Mouse (Mus musculus) myocyte (in vitro differentiated cells): ENCODE measurements around the gene Wrnip1. TPM values are rescaled to one million over a fixed set of nuclear protein-coding genes. Genes with fewer than 3 reads are reported as not detected.

Experiments used
- H3K27me3 ChIP-seq: one replicate; pipeline ENCODE4 v1.6.1; 2011; ENCODE audit not compliant: control insufficient read depth, insufficient read depth, insufficient read length
- H3K36me3 ChIP-seq: one replicate; pipeline ENCODE4 v1.6.1; 2011; ENCODE audit not compliant: control insufficient read depth, insufficient read depth
- H3K4me2 ChIP-seq: one replicate; pipeline ENCODE4 v1.6.1; 2011; ENCODE audit warnings: low read depth, control low read depth
- H3K4me3 ChIP-seq: one replicate; pipeline ENCODE4 v1.5.1; 2011; ENCODE audit warnings: mild to moderate bottlenecking, control low read depth, moderate library complexity
- H3K79me2 ChIP-seq: one replicate; pipeline ENCODE4 v1.6.1; 2011; ENCODE audit not compliant: control insufficient read depth, insufficient read depth
- H3ac ChIP-seq: one replicate; pipeline ENCODE4 v1.6.1; 2011; ENCODE audit not compliant: control insufficient read depth, insufficient read length
- CEBPB ChIP-seq: IDR thresholded peaks from 2 replicates; pipeline ENCODE4 v1.6.1; 2011; ENCODE audit warnings: mild to moderate bottlenecking, moderate library complexity; ENCODE audit not compliant: poor library complexity, insufficient read depth, severe bottlenecking
- E2F4 ChIP-seq: IDR thresholded peaks from one replicate; pipeline ENCODE4 v1.6.1; 2011; ENCODE audit warnings: mild to moderate bottlenecking, control low read depth, moderate library complexity; ENCODE audit not compliant: insufficient read depth
- MAX ChIP-seq: IDR thresholded peaks from one replicate; pipeline ENCODE4 v1.6.1; 2011; ENCODE audit warnings: low read depth, mild to moderate bottlenecking, control low read depth
- MYOD1 ChIP-seq, 3 experiments: IDR thresholded peaks; one replicate each; pipeline ENCODE4 v1.6.1; 2011; ENCODE audit warnings: control low read depth in 2 of 3, low read depth in 2 of 3, mild to moderate bottlenecking in 2 of 3, moderate library complexity in 1 of 3; ENCODE audit not compliant: insufficient read length in 2 of 3, control insufficient read depth in 1 of 3
- MYOG ChIP-seq, 3 experiments: IDR thresholded peaks; one replicate each; pipeline ENCODE4 v1.6.1; 2011; ENCODE audit warnings: control low read depth in 2 of 3, low read depth in 2 of 3, mild to moderate bottlenecking in 2 of 3; ENCODE audit not compliant: insufficient read length in 2 of 3, control insufficient read depth in 1 of 3, insufficient read depth in 1 of 3
- POLR2A ChIP-seq: IDR thresholded peaks from one replicate; pipeline ENCODE4 v1.6.1; 2011; ENCODE audit warnings: low read depth, mild to moderate bottlenecking, control low read depth, moderate library complexity; ENCODE audit not compliant: insufficient read length
- POLR2AphosphoS2 ChIP-seq: IDR thresholded peaks from one replicate; pipeline ENCODE4 v1.6.1; 2011; ENCODE audit warnings: low read depth, control low read depth; ENCODE audit not compliant: insufficient read length
- REST ChIP-seq: IDR thresholded peaks from one replicate; pipeline ENCODE4 v1.6.1; 2011; ENCODE audit warnings: mild to moderate bottlenecking, control low read depth, moderate library complexity; ENCODE audit not compliant: insufficient read depth, insufficient read length
- SRF ChIP-seq: IDR thresholded peaks from one replicate; pipeline ENCODE4 v1.6.1; 2011; ENCODE audit warnings: low read depth; ENCODE audit not compliant: control insufficient read depth, insufficient read length
- TCF12 ChIP-seq: IDR thresholded peaks from one replicate; pipeline ENCODE4 v1.6.1; 2011; ENCODE audit warnings: mild to moderate bottlenecking, control low read depth; ENCODE audit not compliant: poor library complexity, insufficient read depth, severe bottlenecking
- TCF3 ChIP-seq: IDR thresholded peaks from one replicate; pipeline ENCODE4 v1.6.1; 2011; ENCODE audit warnings: low read depth, control low read depth; ENCODE audit not compliant: insufficient read length
- USF1 ChIP-seq: IDR thresholded peaks from one replicate; pipeline ENCODE4 v1.6.1; 2011; ENCODE audit warnings: low read depth, mild to moderate bottlenecking, control low read depth, moderate library complexity
- polyA plus RNA-seq: library from polyadenylated mRNA; unstranded; fragments of >200 nt; fragmentation: generic; extraction: Trizol; gene quantifications from one replicate; pipeline ENCODE4 v1.2.1, GENCODE M21; 2012; ENCODE audit warnings: missing spikeins

The Wrnip1 gene
- polyA plus RNA-seq, 1 experiment: 22.4 TPM

DNA sequence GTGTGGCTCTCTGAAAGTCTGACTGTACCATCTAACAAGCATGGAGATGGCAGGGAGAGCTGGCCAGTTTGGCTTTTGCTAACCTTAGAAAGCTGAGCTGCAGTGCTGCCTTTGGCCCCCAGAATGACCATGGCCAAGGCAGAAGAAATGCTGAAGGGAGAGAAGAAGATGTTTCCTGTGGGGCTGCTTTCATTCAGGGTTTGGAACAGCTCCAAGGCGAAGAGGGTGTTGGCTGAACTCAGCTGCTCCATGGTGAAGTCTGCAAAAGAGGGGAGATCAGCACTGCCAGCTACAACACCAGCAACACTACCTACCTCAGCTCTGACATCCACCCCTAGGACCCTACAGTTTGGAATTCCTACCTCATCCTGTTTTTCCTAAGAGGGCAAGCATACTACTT lies 48.3 kb downstream of the Wrnip1 start:
- peak overlapping the region; percentile 73 for H3K4me2 ChIP-seq
- no peaks in the 10 kb centered on the region for H3K36me3 ChIP-seq
- H3K79me2 ChIP-seq: no peaks in the 10 kb centered on the region
- no peaks in the 10 kb centered on the region for H3K27me3 ChIP-seq
- peak overlapping the region; percentile 14 for H3K4me3 ChIP-seq
- TF ChIP-seq MAX: no peak
- no peak for TF ChIP-seq POLR2AphosphoS2
- TF ChIP-seq MYOD1 (IDR thresholded peaks at IDR 0.05; ENCODE audit: control insufficient read depth in 1 of 3, insufficient read length in 2 of 3, low read depth in 2 of 3): no peak
- TF ChIP-seq REST: no peak
- no peak for TF ChIP-seq E2F4
- TF ChIP-seq CEBPB: no peak
- no peak for TF ChIP-seq TCF12
- TF ChIP-seq MYOG (IDR thresholded peaks at IDR 0.05; ENCODE audit: control insufficient read depth in 1 of 3, insufficient read depth in 1 of 3, insufficient read length in 2 of 3, low read depth in 2 of 3): no peak
- no peak for TF ChIP-seq SRF
- TF ChIP-seq USF1: no peak
- no peak for TF ChIP-seq POLR2A
- no peak for TF ChIP-seq TCF3
- H3ac ChIP-seq: no peak overlapping the region

DNA sequence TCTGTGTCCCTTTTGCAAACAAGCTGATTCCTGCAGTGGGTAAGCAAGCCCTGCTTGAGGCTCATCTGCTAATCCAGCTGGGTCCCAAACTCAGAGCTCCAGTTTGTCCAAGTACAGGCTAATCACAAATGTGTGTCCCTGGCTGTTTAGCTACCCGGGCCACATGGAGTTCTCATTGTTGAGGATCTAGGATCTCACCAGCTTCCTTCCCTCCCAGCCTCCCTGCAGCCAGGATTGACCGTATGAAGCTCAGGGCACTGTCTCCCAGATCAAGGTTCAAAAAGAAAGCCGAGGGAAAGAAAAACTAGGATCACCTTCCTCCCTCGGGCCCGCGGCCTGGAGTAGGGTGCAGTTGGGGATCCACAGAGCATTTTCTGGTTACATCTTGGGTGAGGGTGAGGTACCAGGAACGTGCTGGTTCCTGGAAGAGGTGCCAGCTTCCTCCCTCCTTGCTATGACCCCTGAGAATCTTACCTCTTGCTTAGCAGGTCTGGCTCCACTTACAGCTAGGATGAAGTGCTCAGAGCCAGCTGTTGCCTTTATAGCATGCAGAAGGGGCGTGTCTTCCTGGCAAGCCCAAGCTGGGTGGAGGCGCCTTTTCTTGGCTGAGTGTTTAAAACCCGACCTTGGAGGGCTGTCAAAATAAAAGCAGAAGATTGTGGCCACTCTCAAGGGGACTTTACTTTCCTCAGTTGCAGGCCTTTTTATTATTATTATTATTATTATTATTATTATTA lies 49.0 kb downstream of the Wrnip1 start, which contains the start of gene Serpinb1a:
Gene Serpinb1a (minus strand): TSS at position 518 of the 737 bp plus-strand sequence.
- Histone ChIP-seq H3K27me3 (no peaks in the 10 kb centered on the region), H3K79me2 (no peaks in the 10 kb centered on the region), H3K4me3 (peak within 1 kb of the TSS; percentile 14), H3K4me2 (peak within 1 kb of the TSS; percentile 73), H3ac (no peak within 1 kb of the TSS), H3K36me3 (no peaks in the 10 kb centered on the region)
- TF ChIP-seq POLR2AphosphoS2: peak; percentile 55
- no peak for TF ChIP-seq REST
- TF ChIP-seq USF1: no peak
- TF ChIP-seq MYOG (IDR thresholded peaks at IDR 0.05; ENCODE audit: control insufficient read depth in 1 of 3, insufficient read depth in 1 of 3, insufficient read length in 2 of 3, low read depth in 2 of 3): peak in 1 of 3 experiments; percentile 61
- TF ChIP-seq TCF12: no peak
- no peak for TF ChIP-seq E2F4
- no peak for TF ChIP-seq TCF3
- peak in 2 of 3 experiments; percentile 55 to 59 for TF ChIP-seq MYOD1 (IDR thresholded peaks at IDR 0.05; ENCODE audit: control insufficient read depth in 1 of 3, insufficient read length in 2 of 3, low read depth in 2 of 3)
- no peak for TF ChIP-seq CEBPB
- TF ChIP-seq POLR2A: peak; percentile 79
- TF ChIP-seq SRF: no peak
- TF ChIP-seq MAX: no peak

DNA sequence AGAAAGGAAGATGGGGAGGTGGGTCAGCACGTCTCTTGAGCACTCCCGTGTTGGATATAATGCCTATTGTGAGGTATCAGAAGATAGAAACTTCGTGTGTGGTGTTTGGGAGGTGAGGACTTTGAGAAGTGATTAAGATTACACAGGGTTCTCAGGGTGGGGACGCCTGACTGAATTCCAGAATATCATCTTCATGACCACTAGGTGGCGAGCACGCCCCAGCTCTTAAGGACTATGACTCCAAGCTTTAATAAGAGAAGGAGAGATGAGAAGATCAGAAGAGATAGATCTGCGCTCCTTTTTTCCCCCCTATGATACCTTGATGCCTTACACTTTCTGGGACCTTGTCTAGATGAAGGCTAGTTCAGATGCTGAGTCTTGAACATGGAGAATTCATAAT lies 50.1 kb downstream of the Wrnip1 start:
- Histone ChIP-seq H3K36me3 (no peaks in the 10 kb centered on the region), H3ac (no peak overlapping the region), H3K79me2 (no peaks in the 10 kb centered on the region), H3K4me3 (no peak overlapping the region), H3K27me3 (no peaks in the 10 kb centered on the region), H3K4me2 (peak overlapping the region; percentile 62)
- TF ChIP-seq MAX (no peak), E2F4 (no peak), SRF (no peak)

DNA sequence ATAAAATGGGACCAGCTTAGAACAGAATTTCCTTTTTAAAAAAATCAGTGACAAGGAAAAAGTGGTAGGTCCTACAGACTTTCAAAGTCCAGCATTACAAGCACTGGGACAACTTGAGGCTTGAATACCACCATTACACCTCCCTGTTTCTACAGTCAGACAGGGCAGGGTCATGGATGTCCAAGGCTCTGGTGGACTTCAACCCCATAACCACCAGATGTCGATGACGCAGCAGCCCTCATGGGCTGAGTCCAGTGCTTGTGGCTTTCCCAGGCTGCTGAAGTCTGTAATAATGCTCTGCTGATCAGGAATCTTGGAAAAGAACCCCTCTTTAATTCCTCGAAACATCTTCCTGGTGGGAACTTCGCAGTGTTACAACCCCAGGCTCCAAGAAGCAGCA lies 50.7 kb downstream of the Wrnip1 start:
- no peaks in the 10 kb centered on the region for H3K27me3 ChIP-seq

DNA sequence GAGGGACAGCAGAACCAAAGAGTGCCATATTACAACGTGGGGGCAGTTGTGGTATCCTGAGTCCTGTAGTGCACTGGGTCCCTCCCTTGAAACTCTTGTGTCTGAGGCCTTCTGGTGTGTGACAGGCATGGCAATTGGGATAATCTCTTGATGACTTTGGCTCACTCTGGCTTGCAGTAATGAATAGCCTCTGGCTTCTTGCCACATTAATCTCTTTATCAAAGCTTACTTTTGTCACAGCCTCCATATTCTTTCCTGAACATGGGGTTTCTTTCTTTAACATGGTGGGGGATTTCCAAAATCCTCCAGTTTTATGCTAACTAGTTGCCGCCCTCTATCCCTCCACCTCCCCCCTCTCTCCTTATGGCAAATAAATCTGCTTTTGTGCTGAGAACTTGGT lies 51.2 kb downstream of the Wrnip1 start:
- Histone ChIP-seq H3K27me3 (no peaks in the 10 kb centered on the region), H3K4me3 (no peak overlapping the region), H3K36me3 (no peaks in the 10 kb centered on the region), H3K4me2 (no peak overlapping the region), H3K79me2 (no peaks in the 10 kb centered on the region), H3ac (no peak overlapping the region)
- no peak for TF ChIP-seq MYOD1 (IDR thresholded peaks at IDR 0.05; ENCODE audit: control insufficient read depth in 1 of 3, insufficient read length in 2 of 3, low read depth in 2 of 3)
- TF ChIP-seq USF1: no peak
- no peak for TF ChIP-seq REST
- TF ChIP-seq TCF3: no peak
- TF ChIP-seq TCF12: no peak
- TF ChIP-seq CEBPB: no peak
- TF ChIP-seq POLR2A: no peak
- no peak for TF ChIP-seq POLR2AphosphoS2
- TF ChIP-seq SRF: no peak
- no peak for TF ChIP-seq MYOG (IDR thresholded peaks at IDR 0.05; ENCODE audit: control insufficient read depth in 1 of 3, insufficient read depth in 1 of 3, insufficient read length in 2 of 3, low read depth in 2 of 3)
- no peak for TF ChIP-seq MAX
- no peak for TF ChIP-seq E2F4

More for the DNA sequence above, 50.7 kb downstream of the Wrnip1 start:
- no peak overlapping the region for H3K4me2 ChIP-seq
- no peak for TF ChIP-seq E2F4
- no peak for TF ChIP-seq MAX
- TF ChIP-seq SRF: no peak
- no peak for TF ChIP-seq CEBPB
- H3K36me3 ChIP-seq: no peaks in the 10 kb centered on the region
- H3ac ChIP-seq: no peak overlapping the region
- H3K79me2 ChIP-seq: no peaks in the 10 kb centered on the region
- no peak overlapping the region for H3K4me3 ChIP-seq
